Mouse (Mus musculus): ENCODE data around the gene Zfp786.
"Not testable (repeated sequence)": the region's sequence is repeated elsewhere in the genome, so short reads cannot be mapped to it uniquely, and the experiment has no call there.

The Zfp786 gene

GRCm38 (mm10) chr6:47781091-47781968 is 49.3 kb downstream of the Zfp786 start:
- DNase-seq (ENCODE audit: low read depth, low spot score) = no peak

GRCm38 (mm10) chr6:47780576-47781013 is 50.1 kb downstream of the Zfp786 start:
- DNase-seq (ENCODE audit: low read depth, low spot score) = no peak

GRCm38 (mm10) chr6:47771760-47772159 is 58.9 kb downstream of the Zfp786 start:
- not testable (repeated sequence) for DNase-seq (ENCODE audit: low read depth, low spot score)

GRCm38 (mm10) chr6:47771113-47771512 is 59.6 kb downstream of the Zfp786 start:
- not testable (repeated sequence) for DNase-seq (ENCODE audit: low read depth, low spot score)

GRCm38 (mm10) chr6:47769861-47770260 is 60.8 kb downstream of the Zfp786 start:
- not testable (repeated sequence) for DNase-seq (ENCODE audit: low read depth, low spot score)

All from WW6 (cell line).